Mouse (Mus musculus): ENCODE measurements around the gene Ush1g. TPM values are rescaled to one million over a fixed set of nuclear protein-coding genes. Genes with fewer than 3 reads are reported as not detected.

Ush1g gene
- not detected in 2 replicates for polyA plus RNA-seq (2012; ENCODE audit: insufficient read depth, insufficient read length, missing spikeins)

DNA sequence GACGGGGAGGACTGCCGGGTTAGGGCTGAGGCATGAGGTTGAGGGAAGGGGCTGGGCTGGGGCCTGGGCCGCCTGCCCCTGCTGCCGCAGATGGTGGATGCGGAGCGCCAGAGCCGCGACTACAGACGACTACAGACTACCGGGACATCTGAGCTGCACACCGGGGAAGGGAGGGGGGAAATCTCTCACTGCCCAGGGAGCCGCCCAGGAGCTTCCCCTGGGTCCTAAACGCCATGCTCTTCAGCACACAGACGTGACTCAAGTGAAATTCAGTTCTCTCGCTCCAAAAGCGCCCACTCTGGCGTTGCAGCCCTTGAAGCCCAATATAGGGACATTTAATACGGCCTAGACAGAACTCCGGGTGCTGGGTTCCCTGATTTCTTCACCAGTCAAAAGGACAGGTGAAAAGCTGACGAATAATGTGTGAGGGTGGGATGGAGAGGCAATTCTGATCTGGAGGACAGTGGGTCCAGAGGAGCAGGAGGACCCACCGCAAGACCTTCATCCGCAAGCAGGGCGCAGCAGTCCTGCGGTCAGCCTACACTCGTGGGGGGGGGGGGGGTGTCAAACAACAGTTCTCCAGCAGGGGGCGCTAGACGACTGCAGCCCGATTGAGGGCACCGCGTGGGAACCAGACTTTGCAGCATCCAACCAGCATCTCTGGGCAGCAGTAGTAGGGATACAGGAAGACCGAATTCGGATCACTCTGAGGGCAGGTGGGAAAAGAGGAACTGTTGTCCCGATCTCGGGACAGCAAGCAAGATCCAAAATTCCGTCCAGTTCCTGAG is at the start of gene Ush1g:
Gene Ush1g (minus strand): TSS at position 136 of the 788 bp plus-strand sequence.
- 0 out of 2 replicates have a peak, but pooled peaks cover 3% of the 10 kb centered on the region for H3K4me1 ChIP-seq (ENCODE audit: control insufficient read depth, insufficient read depth, low read length)
- no peak within 1 kb of the TSS for H3K4me3 ChIP-seq (ENCODE audit: insufficient read depth, low read length)
- TF ChIP-seq POLR2A (IDR thresholded peaks at IDR 0.05; ENCODE audit: borderline replicate concordance, low read depth, low read length) (no peak), CTCF (IDR thresholded peaks at IDR 0.05; ENCODE audit: low read depth, low read length) (peak; percentile 75)
- H3K27ac ChIP-seq (ENCODE audit: insufficient read depth, low read depth, low read length), result no peak within 1 kb of the TSS

DNA sequence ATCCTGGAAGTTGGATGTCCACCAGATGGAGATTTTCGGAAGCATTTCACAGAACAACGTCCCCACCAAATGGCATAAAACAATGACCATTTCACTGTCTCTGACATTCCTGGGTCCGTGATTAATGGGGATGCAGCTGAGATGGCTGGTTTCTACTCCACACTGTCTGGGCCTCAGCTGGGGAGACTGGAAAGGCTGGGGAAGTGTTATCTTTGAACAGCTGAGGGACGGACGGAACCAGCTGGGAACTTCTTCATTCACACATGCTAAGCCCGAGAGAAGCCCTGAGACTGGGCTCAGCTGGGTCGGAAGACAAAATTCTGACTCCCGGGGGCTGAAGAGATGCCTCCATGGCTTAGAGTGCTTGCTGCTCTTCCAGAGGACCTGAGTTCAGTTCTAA is 49.5 kb upstream of the Ush1g start:
- H3K27ac ChIP-seq (ENCODE audit: insufficient read depth, low read depth, low read length), result no peak overlapping the region
- H3K4me1 ChIP-seq (ENCODE audit: control insufficient read depth, insufficient read depth, low read length), result peaks cover 5% of the 10 kb centered on the region
- no peak for TF ChIP-seq CTCF (IDR thresholded peaks at IDR 0.05; ENCODE audit: low read depth, low read length)
- no peak for TF ChIP-seq POLR2A (IDR thresholded peaks at IDR 0.05; ENCODE audit: borderline replicate concordance, low read depth, low read length)
- H3K4me3 ChIP-seq (ENCODE audit: insufficient read depth, low read length), result no peak overlapping the region

- no peak overlapping the region for H3K27ac ChIP-seq (ENCODE audit: insufficient read depth, low read depth, low read length)
- no peak overlapping the region for H3K4me3 ChIP-seq (ENCODE audit: insufficient read depth, low read length)
- peaks cover 5% of the 10 kb centered on the region for H3K4me1 ChIP-seq (ENCODE audit: control insufficient read depth, insufficient read depth, low read length)
- no peak for TF ChIP-seq POLR2A (IDR thresholded peaks at IDR 0.05; ENCODE audit: borderline replicate concordance, low read depth, low read length)
- TF ChIP-seq CTCF (IDR thresholded peaks at IDR 0.05; ENCODE audit: low read depth, low read length), result no peak
These were observed 48.5 kb upstream of the Ush1g start for GRCm38 (mm10) chr11:115370368-115370767.

DNA sequence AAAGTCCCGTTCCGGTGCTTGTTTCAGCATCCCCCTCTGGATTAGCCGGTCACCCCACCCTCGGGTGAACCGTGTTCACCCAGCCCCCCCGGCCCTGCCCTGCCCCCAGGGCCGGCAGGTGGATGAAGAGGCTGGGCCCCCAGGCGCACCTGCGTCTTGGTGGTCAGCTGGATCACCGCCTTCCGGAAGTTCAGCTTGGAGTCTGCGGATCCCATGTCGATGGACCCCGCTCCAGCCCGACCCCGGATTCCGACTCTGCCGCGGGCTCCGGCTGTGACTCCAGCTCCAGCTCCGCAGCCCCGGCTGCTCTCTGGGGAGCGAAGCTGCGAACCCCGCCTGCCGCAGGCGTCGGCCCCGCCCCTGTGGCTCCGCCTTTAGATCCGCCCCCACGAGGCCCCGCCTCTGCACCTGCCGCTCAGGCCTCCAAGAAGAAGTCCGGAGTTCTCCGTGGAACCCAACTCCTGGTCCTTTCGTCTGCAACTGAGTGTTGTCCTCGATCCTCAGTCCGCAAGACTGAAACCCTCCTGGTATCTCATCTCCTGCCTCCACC is 45.6 kb upstream of the Ush1g start, which contains the start of gene Hid1:
Gene Hid1 (minus strand): TSS at position 362 of the 550 bp plus-strand sequence.
- Histone ChIP-seq H3K4me1 (ENCODE audit: control insufficient read depth, insufficient read depth, low read length) (peaks cover 2% of the 10 kb centered on the region; the same call in 1 of the 2 replicates), H3K4me3 (ENCODE audit: insufficient read depth, low read length) (peak within 1 kb of the TSS; percentile 55), H3K27ac (ENCODE audit: insufficient read depth, low read depth, low read length) (no peak within 1 kb of the TSS)
- TF ChIP-seq CTCF (IDR thresholded peaks at IDR 0.05; ENCODE audit: low read depth, low read length) (no peak), POLR2A (IDR thresholded peaks at IDR 0.05; ENCODE audit: borderline replicate concordance, low read depth, low read length) (no peak)

DNA sequence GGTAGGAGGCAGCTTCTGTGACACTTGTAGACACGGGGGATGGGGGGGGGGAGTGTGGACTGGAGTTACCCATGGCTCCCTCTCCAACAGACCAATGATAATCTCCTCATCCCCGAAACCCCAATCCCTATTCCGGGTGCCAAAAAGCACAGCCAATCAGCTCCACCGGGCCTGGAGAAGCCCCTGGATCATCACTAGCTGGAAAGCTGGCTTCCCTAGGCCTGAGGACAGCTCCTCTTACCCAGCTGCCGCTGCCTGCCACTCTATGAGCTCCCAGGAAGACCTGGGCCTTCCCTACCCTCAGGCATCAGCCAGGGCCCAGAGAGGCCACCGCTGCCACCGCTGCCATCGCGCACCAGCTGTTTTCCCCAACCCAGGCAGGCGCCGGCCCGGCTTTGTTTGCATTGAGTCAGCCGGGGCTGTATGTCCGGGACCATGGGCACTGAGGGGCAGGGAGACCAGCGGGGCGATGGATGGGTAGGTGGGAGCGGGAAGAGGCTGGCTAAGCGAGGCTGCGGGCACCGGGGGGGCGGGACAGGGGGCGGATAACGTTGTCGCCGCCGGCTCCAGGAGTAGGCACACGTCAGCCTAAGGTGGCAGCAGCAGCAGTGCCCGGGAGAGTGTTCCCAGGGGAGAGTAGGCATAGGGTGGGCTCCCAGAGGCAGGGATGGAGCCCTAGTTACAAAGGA is 45.0 kb upstream of the Ush1g start:
- Histone ChIP-seq H3K27ac (ENCODE audit: insufficient read depth, low read depth, low read length) (no peak overlapping the region), H3K4me1 (ENCODE audit: control insufficient read depth, insufficient read depth, low read length) (peaks cover 2% of the 10 kb centered on the region; the same call in 1 of the 2 replicates), H3K4me3 (ENCODE audit: insufficient read depth, low read length) (peak overlapping the region; percentile 55)
- TF ChIP-seq CTCF (IDR thresholded peaks at IDR 0.05; ENCODE audit: low read depth, low read length) (no peak), POLR2A (IDR thresholded peaks at IDR 0.05; ENCODE audit: borderline replicate concordance, low read depth, low read length) (no peak)

- no peak for TF ChIP-seq POLR2A (IDR thresholded peaks at IDR 0.05; ENCODE audit: borderline replicate concordance, low read depth, low read length)
- TF ChIP-seq CTCF (IDR thresholded peaks at IDR 0.05; ENCODE audit: low read depth, low read length), result no peak
- Histone ChIP-seq H3K4me1 (ENCODE audit: control insufficient read depth, insufficient read depth, low read length) (peaks cover 2% of the 10 kb centered on the region; the same call in 1 of the 2 replicates), H3K27ac (ENCODE audit: insufficient read depth, low read depth, low read length) (no peak overlapping the region), H3K4me3 (ENCODE audit: insufficient read depth, low read length) (no peak overlapping the region)
These were observed 44.3 kb upstream of the Ush1g start for GRCm38 (mm10) chr11:115366039-115366705.

GRCm38 (mm10) chr11:115364136-115364535 is 42.3 kb upstream of the Ush1g start:
- Histone ChIP-seq H3K4me1 (ENCODE audit: control insufficient read depth, insufficient read depth, low read length) (peaks cover 3% of the 10 kb centered on the region; the same call in 1 of the 2 replicates), H3K27ac (ENCODE audit: insufficient read depth, low read depth, low read length) (no peak overlapping the region), H3K4me3 (ENCODE audit: insufficient read depth, low read length) (no peak overlapping the region)
- TF ChIP-seq CTCF (IDR thresholded peaks at IDR 0.05; ENCODE audit: low read depth, low read length), result no peak
- no peak for TF ChIP-seq POLR2A (IDR thresholded peaks at IDR 0.05; ENCODE audit: borderline replicate concordance, low read depth, low read length)

DNA sequence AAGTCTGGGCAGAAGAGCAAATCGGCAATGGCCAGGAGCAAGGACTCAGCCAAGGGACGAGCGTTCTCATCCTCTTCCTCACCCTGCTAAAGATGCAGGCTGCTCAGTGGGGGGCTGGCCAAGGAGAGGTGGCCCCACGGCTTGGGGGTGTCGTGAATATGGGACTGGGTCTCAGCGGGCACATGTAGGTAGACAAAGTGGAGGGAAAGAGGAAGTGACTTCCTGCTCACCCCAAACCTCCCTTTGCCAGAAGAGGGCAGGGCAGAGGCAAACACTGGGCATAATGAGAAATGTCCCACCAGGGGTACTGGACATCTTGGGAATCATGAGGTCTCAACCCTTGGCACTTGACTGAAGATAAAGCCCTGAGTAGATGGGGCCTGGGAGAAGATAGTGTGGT is 37.9 kb upstream of the Ush1g start:
- H3K4me1 ChIP-seq (ENCODE audit: control insufficient read depth, insufficient read depth, low read length), result 0 out of 2 replicates have a peak, but pooled peaks cover 2% of the 10 kb centered on the region
- no peak overlapping the region for H3K4me3 ChIP-seq (ENCODE audit: insufficient read depth, low read length)
- H3K27ac ChIP-seq (ENCODE audit: insufficient read depth, low read depth, low read length), result no peak overlapping the region
- TF ChIP-seq POLR2A (IDR thresholded peaks at IDR 0.05; ENCODE audit: borderline replicate concordance, low read depth, low read length) (no peak), CTCF (IDR thresholded peaks at IDR 0.05; ENCODE audit: low read depth, low read length) (peak; percentile 13; the same call in 1 of the 2 replicates)

DNA sequence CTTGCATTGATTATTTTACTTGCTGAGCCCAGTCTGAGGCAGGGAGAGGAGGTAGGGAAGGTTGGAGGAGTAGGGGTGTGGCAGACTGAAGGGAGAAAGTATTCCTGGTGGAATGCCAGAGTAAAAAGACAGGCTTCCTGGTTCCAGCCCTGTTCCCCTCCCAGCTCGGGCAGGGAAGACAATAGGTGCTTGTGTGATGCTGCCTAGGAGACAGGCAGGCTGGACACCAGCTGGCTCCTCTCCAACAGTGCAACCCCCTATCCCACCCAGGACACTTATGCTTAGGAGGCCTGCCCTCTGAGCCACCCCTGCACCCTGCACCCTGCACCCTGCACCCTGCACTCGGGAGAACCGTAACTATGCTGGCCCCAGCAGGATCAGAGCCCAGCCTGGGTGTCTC is 37.5 kb upstream of the Ush1g start:
- H3K4me3 ChIP-seq (ENCODE audit: insufficient read depth, low read length), result no peak overlapping the region
- H3K4me1 ChIP-seq (ENCODE audit: control insufficient read depth, insufficient read depth, low read length), result 0 out of 2 replicates have a peak, but pooled peaks cover 2% of the 10 kb centered on the region
- H3K27ac ChIP-seq (ENCODE audit: insufficient read depth, low read depth, low read length), result no peak overlapping the region
- no peak for TF ChIP-seq POLR2A (IDR thresholded peaks at IDR 0.05; ENCODE audit: borderline replicate concordance, low read depth, low read length)
- no peak for TF ChIP-seq CTCF (IDR thresholded peaks at IDR 0.05; ENCODE audit: low read depth, low read length)

Data from bone marrow macrophage, adult 2 months (primary cell).